Mouse (Mus musculus) spleen, postnatal 36 days (tissue): ENCODE measurements around the gene Tspan18.

ENCODE experiments used
- DNase-seq, 2 experiments: peaks; one replicate each; pipeline ENCODE4 v3.0.0; 2022; ENCODE audit warnings: low spot score in 2 of 2, mixed read lengths in 1 of 2

The Tspan18 gene

GRCm38 (mm10) chr2:93339373-93340106, 5.2 kb upstream of the Tspan18 start:
- DNase-seq, result no peak

- DNase-seq, result no peak
Measured at GRCm38 (mm10) chr2:93335996-93336395, 1.7 kb upstream of the Tspan18 start.

- DNase-seq, result peak; percentile 32 to 36
Measured at GRCm38 (mm10) chr2:93333241-93333816, 976 bp downstream of the Tspan18 start.

GRCm38 (mm10) chr2:93332277-93332676, 2.0 kb downstream of the Tspan18 start:
- DNase-seq, result no peak

- no peak for DNase-seq
Measured at GRCm38 (mm10) chr2:93331121-93331520, 3.2 kb downstream of the Tspan18 start.

GRCm38 (mm10) chr2:93329120-93329519, 5.2 kb downstream of the Tspan18 start:
- DNase-seq, result no peak

- DNase-seq, result no peak
Measured at GRCm38 (mm10) chr2:93327915-93328555, 6.3 kb downstream of the Tspan18 start.

GRCm38 (mm10) chr2:93324681-93325080, 9.6 kb downstream of the Tspan18 start:
- DNase-seq, result no peak

- no peak for DNase-seq
Measured at GRCm38 (mm10) chr2:93321946-93322345, 12.4 kb downstream of the Tspan18 start.

- no peak for DNase-seq
Measured at GRCm38 (mm10) chr2:93320267-93320666, 14.0 kb downstream of the Tspan18 start.

- no peak for DNase-seq
Measured at GRCm38 (mm10) chr2:93319598-93319997, 14.7 kb downstream of the Tspan18 start.

- no peak for DNase-seq
Measured at GRCm38 (mm10) chr2:93318781-93319349, 15.4 kb downstream of the Tspan18 start.

- DNase-seq, result no peak
Measured at GRCm38 (mm10) chr2:93313768-93314632, 20.3 kb downstream of the Tspan18 start.

GRCm38 (mm10) chr2:93312458-93312857, 21.8 kb downstream of the Tspan18 start:
- no peak for DNase-seq

- DNase-seq, result no peak
Measured at GRCm38 (mm10) chr2:93309724-93310413, 24.4 kb downstream of the Tspan18 start.

GRCm38 (mm10) chr2:93306898-93307297, 27.4 kb downstream of the Tspan18 start:
- no peak for DNase-seq

- no peak for DNase-seq
Measured at GRCm38 (mm10) chr2:93304273-93304634, 30.1 kb downstream of the Tspan18 start.

- no peak for DNase-seq
Measured at GRCm38 (mm10) chr2:93303585-93304272, 30.6 kb downstream of the Tspan18 start.

GRCm38 (mm10) chr2:93303260-93303584, 31.1 kb downstream of the Tspan18 start:
- no peak for DNase-seq

GRCm38 (mm10) chr2:93297656-93298055, 36.6 kb downstream of the Tspan18 start:
- DNase-seq, result no peak
